Mouse (Mus musculus) naive thymus-derived CD4-positive, alpha-beta T cell, adult 2 months (primary cell): ENCODE results near the gene Hist1h2bb.
A peak's percentile ranks its signal among the peaks of the same experiment; 100 is the strongest.

ENCODE experiments used
- DNase-seq: peaks from one replicate; pipeline ENCODE4 v3.0.0-alpha.2; 2011; ENCODE audit warnings: low read depth

Gene Hist1h2bb

DNA sequence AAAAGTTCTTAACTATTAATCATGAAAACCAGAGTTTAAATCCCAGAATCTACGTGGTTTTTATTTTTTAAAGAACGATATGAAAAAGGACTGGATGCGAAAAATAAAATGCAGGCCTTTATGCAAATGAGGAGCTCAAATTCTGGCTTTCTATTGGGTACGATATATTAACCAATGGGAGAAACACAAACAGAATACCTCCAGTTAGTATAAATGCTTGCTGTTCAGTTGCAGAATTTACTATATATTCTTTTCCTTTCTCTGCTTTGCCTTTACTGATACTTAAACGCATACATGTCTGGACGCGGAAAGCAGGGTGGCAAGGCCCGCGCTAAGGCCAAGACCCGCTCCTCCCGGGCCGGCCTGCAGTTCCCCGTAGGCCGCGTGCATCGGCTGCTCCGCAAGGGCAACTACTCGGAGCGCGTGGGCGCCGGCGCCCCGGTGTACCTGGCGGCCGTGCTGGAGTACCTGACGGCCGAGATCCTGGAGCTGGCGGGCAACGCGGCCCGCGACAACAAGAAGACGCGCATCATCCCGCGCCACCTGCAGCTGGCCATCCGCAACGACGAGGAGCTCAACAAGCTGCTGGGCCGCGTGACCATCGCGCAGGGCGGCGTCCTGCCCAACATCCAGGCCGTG lies 4.4 kb downstream of the Hist1h2bb start, which contains the start of gene Hist1h2ab:
Hist1h2ab (plus strand) TSS at position 288 of the 639 bp plus-strand sequence.
- DNase-seq, result peak; percentile 75

GRCm38 (mm10) chr13:23751478-23751956 lies 5.0 kb downstream of the Hist1h2bb start:
- peak; percentile 49 for DNase-seq

DNA sequence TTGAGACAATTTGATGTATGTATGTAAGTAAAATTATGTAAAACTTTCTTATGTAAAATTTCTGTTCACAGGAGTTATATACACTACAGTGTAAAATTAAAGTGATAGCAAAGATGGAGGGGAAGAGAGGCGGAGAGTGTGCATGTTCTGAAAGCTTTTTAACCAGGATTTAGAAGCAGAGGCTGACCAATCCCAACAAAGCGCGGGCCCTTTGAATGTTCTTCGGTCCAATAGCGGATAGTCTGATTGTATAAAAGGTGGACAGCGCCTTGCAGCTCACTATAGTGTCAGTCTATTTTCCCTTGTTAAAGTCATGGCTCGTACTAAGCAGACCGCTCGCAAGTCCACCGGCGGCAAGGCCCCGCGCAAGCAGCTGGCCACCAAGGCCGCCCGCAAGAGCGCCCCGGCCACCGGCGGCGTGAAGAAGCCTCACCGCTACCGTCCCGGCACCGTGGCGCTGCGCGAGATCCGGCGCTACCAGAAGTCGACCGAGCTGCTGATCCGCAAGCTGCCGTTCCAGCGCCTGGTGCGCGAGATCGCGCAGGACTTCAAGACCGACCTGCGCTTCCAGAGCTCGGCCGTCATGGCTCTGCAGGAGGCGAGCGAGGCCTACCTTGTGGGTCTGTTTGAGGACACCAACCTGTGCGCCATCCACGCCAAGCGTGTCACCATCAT lies 5.7 kb downstream of the Hist1h2bb start, which contains the start of gene Hist1h3b:
Hist1h3b (plus strand) TSS at position 201 of the 675 bp plus-strand sequence.
- DNase-seq, result peak; percentile 84

- peak; percentile 34 for DNase-seq
Observed at GRCm38 (mm10) chr13:23752742-23753172, 6.2 kb downstream of the Hist1h2bb start.

- peak; percentile 3 for DNase-seq
Observed at GRCm38 (mm10) chr13:23753314-23754078, 7.0 kb downstream of the Hist1h2bb start.

GRCm38 (mm10) chr13:23755000-23755399 lies 8.5 kb downstream of the Hist1h2bb start:
- DNase-seq, result no peak

GRCm38 (mm10) chr13:23756790-23757189 lies 10.3 kb downstream of the Hist1h2bb start, which contains the start of gene Hist1h4b:
Hist1h4b (plus strand) TSS chr13:23757013.
- peak; percentile 94 for DNase-seq

DNA sequence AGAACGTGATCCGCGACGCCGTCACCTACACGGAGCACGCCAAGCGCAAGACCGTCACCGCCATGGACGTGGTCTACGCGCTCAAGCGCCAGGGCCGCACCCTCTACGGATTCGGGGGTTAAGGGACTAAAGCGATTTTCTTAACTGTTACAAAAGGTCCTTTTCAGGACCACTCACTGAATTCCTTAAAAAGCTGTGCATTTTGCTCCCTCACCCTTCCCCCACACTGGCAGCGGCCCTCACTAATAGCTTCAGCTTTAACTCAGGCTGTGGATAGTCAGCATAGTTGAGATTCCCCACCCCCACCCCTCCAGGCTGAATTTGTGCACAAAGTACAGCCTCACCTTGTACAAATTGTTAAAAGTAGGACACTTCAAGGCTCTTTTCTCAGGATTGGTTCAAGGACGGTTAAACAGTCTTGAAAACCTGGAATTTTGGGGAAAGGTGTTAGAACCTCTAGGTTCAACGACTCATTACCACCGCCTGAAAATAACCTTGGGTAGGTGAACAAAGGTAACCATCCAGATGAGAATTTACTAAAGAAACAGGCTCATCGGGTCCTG lies 10.8 kb downstream of the Hist1h2bb start:
- peak; percentile 59 for DNase-seq

- no peak for DNase-seq
Observed at GRCm38 (mm10) chr13:23757921-23758320, 11.4 kb downstream of the Hist1h2bb start.

- peak; percentile 4 for DNase-seq
Observed at GRCm38 (mm10) chr13:23759251-23759771, 12.8 kb downstream of the Hist1h2bb start.

DNA sequence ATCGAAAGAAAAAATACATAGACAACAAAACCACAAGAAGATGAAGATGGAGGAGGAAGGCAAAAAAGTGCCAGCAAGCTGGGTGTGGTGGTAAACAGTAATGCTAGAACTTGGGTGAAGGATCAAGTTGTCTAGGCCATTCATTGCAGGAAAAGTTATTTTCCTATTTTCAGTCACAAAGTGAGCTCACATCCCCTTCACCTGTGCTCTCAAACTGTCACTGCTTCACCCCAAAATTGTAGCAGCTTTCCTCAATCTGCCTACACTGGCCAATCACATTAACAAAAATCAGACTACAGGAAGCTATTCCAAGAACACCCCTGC lies 13.3 kb downstream of the Hist1h2bb start:
- no peak for DNase-seq

- DNase-seq, result peak; percentile 52
Observed at GRCm38 (mm10) chr13:23760240-23760971, 13.9 kb downstream of the Hist1h2bb start.

DNA sequence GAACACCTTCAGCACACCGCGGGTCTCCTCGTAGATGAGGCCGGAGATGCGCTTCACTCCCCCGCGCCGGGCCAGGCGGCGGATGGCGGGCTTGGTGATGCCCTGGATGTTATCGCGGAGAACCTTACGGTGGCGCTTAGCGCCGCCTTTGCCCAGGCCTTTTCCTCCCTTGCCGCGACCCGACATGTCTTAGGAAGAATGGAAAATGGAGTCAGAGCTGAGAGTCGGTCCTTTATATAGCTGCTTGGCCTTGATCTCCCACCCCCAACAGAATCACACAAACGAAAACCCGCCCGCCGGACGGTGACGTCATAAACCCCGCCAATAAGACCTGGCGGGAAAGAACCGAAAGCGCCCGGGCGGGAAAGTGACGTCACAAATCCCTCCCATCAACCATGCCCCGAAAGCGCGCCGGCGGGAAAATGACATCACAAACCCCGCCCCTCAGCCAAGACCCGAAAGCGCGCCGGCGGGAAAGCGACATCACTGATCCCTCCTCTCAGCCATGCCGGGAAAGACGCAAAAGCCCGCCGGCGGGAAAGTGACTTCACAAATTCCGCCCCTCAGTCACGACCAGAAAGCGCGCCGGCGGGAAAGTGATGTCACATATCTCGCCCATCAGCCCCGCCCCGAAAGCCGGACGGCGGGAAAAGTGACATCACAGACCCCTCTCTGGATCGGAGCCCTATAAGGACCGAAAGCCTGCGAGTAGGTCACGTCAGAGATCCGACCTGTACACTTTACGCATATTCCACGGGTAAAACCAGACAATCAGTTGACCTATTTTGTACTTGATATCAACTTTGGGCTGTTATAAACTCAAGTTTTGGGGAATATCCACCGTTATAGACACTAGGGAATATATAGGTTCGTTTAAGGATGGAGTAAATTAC lies 14.7 kb downstream of the Hist1h2bb start, which contains the start of gene Hist1h4a:
Hist1h4a (minus strand) TSS at position 259 of the 893 bp plus-strand sequence.
- DNase-seq, result peak; percentile 99

DNA sequence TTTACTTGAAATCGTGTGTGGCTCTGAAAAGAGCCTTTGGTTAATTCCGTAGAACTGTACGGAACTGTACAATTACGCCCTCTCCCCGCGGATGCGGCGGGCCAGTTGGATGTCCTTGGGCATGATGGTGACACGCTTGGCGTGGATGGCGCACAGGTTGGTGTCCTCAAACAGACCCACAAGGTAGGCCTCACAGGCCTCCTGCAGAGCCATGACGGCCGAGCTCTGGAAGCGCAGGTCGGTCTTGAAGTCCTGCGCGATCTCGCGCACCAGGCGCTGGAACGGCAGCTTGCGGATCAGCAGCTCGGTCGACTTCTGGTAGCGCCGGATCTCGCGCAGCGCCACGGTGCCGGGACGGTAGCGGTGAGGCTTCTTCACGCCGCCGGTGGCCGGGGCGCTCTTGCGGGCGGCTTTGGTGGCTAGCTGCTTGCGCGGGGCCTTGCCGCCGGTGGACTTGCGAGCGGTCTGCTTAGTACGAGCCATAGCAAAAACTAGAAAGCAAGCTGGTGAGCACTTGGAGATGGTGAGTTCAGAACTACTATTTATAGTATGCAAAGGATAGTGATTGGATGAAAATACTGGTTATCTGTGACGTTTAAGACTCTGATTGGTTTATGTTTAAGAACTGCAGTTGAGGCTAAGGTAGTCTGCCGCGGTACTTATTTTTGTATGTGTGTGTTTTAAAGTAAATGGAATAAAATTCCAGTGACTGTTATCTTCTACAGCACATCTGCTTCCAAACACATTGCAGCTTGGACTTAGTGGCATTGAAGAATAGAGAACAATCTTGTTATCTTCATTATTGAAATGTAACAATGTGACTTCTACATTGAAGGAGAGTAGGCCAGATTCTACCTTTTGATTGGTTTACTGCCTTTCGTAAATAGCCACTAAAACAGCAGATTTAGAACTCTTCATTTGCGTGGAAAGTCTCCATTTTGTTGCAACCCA lies 15.6 kb downstream of the Hist1h2bb start, which contains the start of gene Hist1h3a:
Hist1h3a (minus strand) TSS at position 516 of the 951 bp plus-strand sequence.
- peak; percentile 92 for DNase-seq

- no peak for DNase-seq
Observed at GRCm38 (mm10) chr13:23763242-23763585, 16.7 kb downstream of the Hist1h2bb start.

DNA sequence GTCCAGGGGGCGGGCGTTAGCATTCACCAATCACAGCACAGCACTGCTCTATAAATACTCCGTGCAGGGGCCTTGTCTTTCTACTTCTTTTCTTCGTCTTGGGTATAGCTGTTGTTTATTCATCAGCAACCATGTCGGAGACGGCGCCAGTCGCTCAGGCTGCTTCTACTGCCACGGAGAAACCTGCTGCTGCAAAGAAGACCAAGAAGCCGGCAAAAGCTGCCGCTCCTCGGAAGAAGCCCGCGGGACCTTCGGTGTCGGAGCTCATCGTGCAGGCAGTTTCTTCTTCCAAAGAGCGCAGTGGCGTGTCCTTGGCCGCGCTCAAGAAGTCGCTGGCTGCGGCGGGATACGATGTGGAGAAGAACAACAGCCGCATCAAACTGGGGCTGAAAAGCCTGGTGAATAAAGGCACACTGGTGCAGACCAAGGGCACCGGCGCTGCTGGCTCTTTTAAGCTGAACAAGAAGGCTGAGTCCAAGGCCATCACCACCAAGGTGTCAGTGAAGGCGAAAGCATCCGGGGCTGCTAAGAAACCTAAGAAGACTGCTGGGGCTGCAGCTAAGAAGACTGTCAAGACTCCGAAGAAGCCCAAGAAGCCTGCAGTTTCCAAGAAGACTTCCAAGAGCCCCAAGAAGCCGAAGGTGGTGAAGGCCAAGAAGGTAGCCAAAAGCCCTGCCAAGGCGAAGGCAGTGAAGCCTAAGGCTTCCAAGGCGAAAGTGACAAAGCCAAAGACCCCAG lies 17.2 kb downstream of the Hist1h2bb start, which contains the start of gene Hist1h1a:
Hist1h1a (plus strand) TSS at position 81 of the 738 bp plus-strand sequence.
- DNase-seq, result peak; percentile 95

GRCm38 (mm10) chr13:23764324-23765171 lies 18.0 kb downstream of the Hist1h2bb start:
- peak; percentile 7 for DNase-seq
